Mouse (Mus musculus) heart, postnatal 14 days (tissue): ENCODE data around the gene Krt12. TPM values are rescaled to one million over a fixed set of nuclear protein-coding genes. Genes with fewer than 3 reads are reported as not detected.

ENCODE experiments used
- DNase-seq, 2 experiments: peaks; one replicate each; pipeline ENCODE4 v3.0.0; 2021 to 2022
- intact Hi-C: fragments of 180-260 bp; cut with DNase I; formaldehyde crosslinking; loops from one replicate; pipeline ENCODE4 v1.15.1; 2025
- long read RNA-seq, 2 experiments: library from polyadenylated mRNA; stranded (forward); transcript quantifications; one replicate each; pipeline ENCODE4 v2.0.0; 2021
- total RNA-seq, 2 experiments: library from RNA; stranded (reverse); gene quantifications; 2 replicates each; pipeline ENCODE4 v1.2.3; 2021

Gene Krt12
- not detected for total RNA-seq
- long read RNA-seq, experiment 1, result 0 reads
- long read RNA-seq, experiment 2, result 0 reads

GRCm38 (mm10) chr11:99422159-99422558 lies at the start of gene Krt12:
Krt12 (minus strand) TSS chr11:99422259.
- intact Hi-C loops, result no loop called here
- no peak for DNase-seq

GRCm38 (mm10) chr11:99469228-99469627 lies 47.2 kb upstream of the Krt12 start:
- intact Hi-C loops, result no loop called here
- no peak for DNase-seq

GRCm38 (mm10) chr11:99468566-99468965 lies 46.5 kb upstream of the Krt12 start:
- intact Hi-C loops, result no loop called here

GRCm38 (mm10) chr11:99466316-99466715 lies 44.3 kb upstream of the Krt12 start:
- intact Hi-C loops, result no loop called here
- no peak for DNase-seq

More at GRCm38 (mm10) chr11:99468566-99468965, 46.5 kb upstream of the Krt12 start:
- DNase-seq, result no peak

GRCm38 (mm10) chr11:99464836-99465235 lies 42.8 kb upstream of the Krt12 start:
- intact Hi-C loops, result loop anchor here (1.0 to 5.0 kb wide), 5 partner anchors 107 to 832 kb away; no protein-coding TSS in a partner anchor
- peak; percentile 76 to 87 for DNase-seq

- intact Hi-C loops, result loop anchor here (1.0 to 5.0 kb wide), 5 partner anchors 50 to 834 kb away; no protein-coding TSS in a partner anchor
- DNase-seq, result peak; percentile 56 to 75
Measured at GRCm38 (mm10) chr11:99463155-99463554, 41.1 kb upstream of the Krt12 start.

GRCm38 (mm10) chr11:99461736-99462135 lies 39.7 kb upstream of the Krt12 start:
- DNase-seq, result no peak
- intact Hi-C loops, result loop anchor here (2.0 to 5.0 kb wide), 4 partner anchors 49 to 836 kb away; no protein-coding TSS in a partner anchor

- DNase-seq, result no peak
- intact Hi-C loops, result no loop called here
Measured at GRCm38 (mm10) chr11:99458887-99459286, 36.8 kb upstream of the Krt12 start.

GRCm38 (mm10) chr11:99454759-99455158 lies 32.7 kb upstream of the Krt12 start:
- no peak for DNase-seq
- intact Hi-C loops, result no loop called here

- DNase-seq, result no peak
- intact Hi-C loops, result no loop called here
Measured at GRCm38 (mm10) chr11:99454044-99454443, 32.0 kb upstream of the Krt12 start.

GRCm38 (mm10) chr11:99448769-99449168 lies 26.7 kb upstream of the Krt12 start:
- intact Hi-C loops, result no loop called here
- DNase-seq, result no peak

- intact Hi-C loops, result no loop called here
- no peak for DNase-seq
Measured at GRCm38 (mm10) chr11:99441220-99441619, 19.2 kb upstream of the Krt12 start.

GRCm38 (mm10) chr11:99439465-99439864 lies 17.4 kb upstream of the Krt12 start:
- intact Hi-C loops, result no loop called here
- no peak for DNase-seq

GRCm38 (mm10) chr11:99437972-99438371 lies 15.9 kb upstream of the Krt12 start, which contains the start of gene Krt20:
Krt20 (minus strand) TSS chr11:99438150.
- intact Hi-C loops, result no loop called here
- no peak for DNase-seq

GRCm38 (mm10) chr11:99436625-99437024 lies 14.6 kb upstream of the Krt12 start:
- no peak for DNase-seq
- intact Hi-C loops, result no loop called here

GRCm38 (mm10) chr11:99430670-99431069 lies 8.6 kb upstream of the Krt12 start:
- DNase-seq, result peak; percentile 4 to 14
- intact Hi-C loops, result no loop called here

- no peak for DNase-seq
- intact Hi-C loops, result no loop called here
Measured at GRCm38 (mm10) chr11:99420586-99420985, 1.5 kb downstream of the Krt12 start.

GRCm38 (mm10) chr11:99417819-99418218 lies 4.2 kb downstream of the Krt12 start:
- intact Hi-C loops, result no loop called here

GRCm38 (mm10) chr11:99416902-99417301 lies 5.2 kb downstream of the Krt12 start:
- DNase-seq, result no peak
- intact Hi-C loops, result no loop called here

More at GRCm38 (mm10) chr11:99417819-99418218, 4.2 kb downstream of the Krt12 start:
- DNase-seq, result no peak

GRCm38 (mm10) chr11:99414463-99415147 lies 7.5 kb downstream of the Krt12 start:
- DNase-seq, result no peak
- intact Hi-C loops, result no loop called here

- intact Hi-C loops, result loop anchor here (2.0 kb wide), 1 partner anchor 50 kb away; no protein-coding TSS in a partner anchor
Measured at GRCm38 (mm10) chr11:99413247-99413646, 8.8 kb downstream of the Krt12 start.

GRCm38 (mm10) chr11:99406186-99406585 lies 15.9 kb downstream of the Krt12 start:
- DNase-seq, result no peak
- intact Hi-C loops, result no loop called here

More at GRCm38 (mm10) chr11:99413247-99413646, 8.8 kb downstream of the Krt12 start:
- peak; percentile 22 to 52 for DNase-seq
